Mouse (Mus musculus) G1E (cell line): Measurements from ENCODE around the gene Map3k13.

Source experiments
- CTCF ChIP-seq: IDR thresholded peaks from 2 replicates; pipeline ENCODE4 v1.5.1; 2012; ENCODE audit warnings: low read depth, low read length, inconsistent platforms, mixed read lengths
- GATA1 ChIP-seq: IDR thresholded peaks from 2 replicates; pipeline ENCODE4 v1.6.1; 2012; ENCODE audit warnings: borderline replicate concordance, low read length, inconsistent platforms, mixed read lengths
- TAL1 ChIP-seq: conservative IDR thresholded peaks from 2 replicates; pipeline ENCODE4 v1.6.1; 2012; ENCODE audit warnings: low read depth, low read length, inconsistent platforms, mixed read lengths

DNA sequence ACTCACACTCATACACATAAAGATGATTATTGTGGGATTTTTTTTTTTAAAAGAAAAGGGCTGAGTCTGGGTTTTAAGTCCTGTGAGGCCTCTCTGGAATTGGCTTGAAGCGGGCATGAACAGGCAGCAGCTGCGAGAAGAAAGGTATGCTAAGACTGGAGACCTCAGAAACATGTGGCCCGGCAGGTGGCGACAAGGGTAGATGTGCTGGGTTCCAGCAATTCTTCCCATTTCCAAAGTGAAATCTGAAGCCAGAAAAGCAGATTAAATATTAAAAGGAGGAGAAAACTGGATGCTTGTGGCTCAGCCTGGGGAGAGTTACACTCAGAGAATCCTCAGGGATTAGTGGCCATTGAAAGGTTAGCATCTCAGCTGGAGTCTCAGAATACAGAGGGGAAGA is 177.3 kb downstream of the Map3k13 start:
- TF ChIP-seq CTCF (no peak), GATA1 (no peak), TAL1 (no peak)
